Mouse (Mus musculus) heart, embryonic 11.5 days (tissue): ENCODE data around the gene Rad9b. TPM values are rescaled to one million over a fixed set of nuclear protein-coding genes. Genes with fewer than 3 reads are reported as not detected.
A peak's percentile ranks its signal among the peaks of the same experiment; 100 is the strongest.

Source experiments
- ATAC-seq: fragments of 200-750 bp; cut with Nextera tagmentation; replicated peaks from 2 replicates; pipeline ENCODE4 v1.8.0; 2017; ENCODE audit warnings: moderate library complexity; ENCODE audit not compliant: insufficient number of reproducible peaks, low FRiP score, low TSS enrichment
- H3K27ac ChIP-seq: fragments of 300-500 bp; sonication (generic); 2 replicates; pipeline ENCODE4 v1.5.1; 2014; ENCODE audit warnings: mild to moderate bottlenecking, low read depth, low read length
- H3K27me3 ChIP-seq: fragments of 300-500 bp; sonication (generic); 2 replicates; pipeline ENCODE4 v1.6.1; 2014; ENCODE audit warnings: mild to moderate bottlenecking, low read length, mixed read lengths; ENCODE audit not compliant: control insufficient read depth, insufficient read depth
- H3K36me3 ChIP-seq: fragments of 300-500 bp; sonication (generic); 2 replicates; pipeline ENCODE4 v1.6.1; 2014; ENCODE audit warnings: mild to moderate bottlenecking, low read length, moderate library complexity, mixed read lengths; ENCODE audit not compliant: control insufficient read depth, insufficient read depth
- H3K4me1 ChIP-seq: fragments of 300-500 bp; sonication (generic); 2 replicates; pipeline ENCODE4 v1.6.1; 2014; ENCODE audit warnings: low read length; ENCODE audit not compliant: control insufficient read depth, insufficient read depth
- H3K4me2 ChIP-seq: fragments of 300-500 bp; sonication (generic); 2 replicates; pipeline ENCODE4 v1.6.1; 2014; ENCODE audit warnings: mild to moderate bottlenecking, moderate library complexity
- H3K4me3 ChIP-seq: fragments of 300-500 bp; sonication (generic); 2 replicates; pipeline ENCODE4 v1.5.1; 2014; ENCODE audit warnings: low read depth, low read length
- H3K9ac ChIP-seq: fragments of 300-500 bp; sonication (generic); 2 replicates; pipeline ENCODE4 v1.6.1; 2014; ENCODE audit warnings: mild to moderate bottlenecking, low read depth, low read length, moderate library complexity
- H3K9me3 ChIP-seq: fragments of 300-500 bp; sonication (generic); replicated peaks from 2 replicates; pipeline ENCODE4 v1.6.1; 2016; ENCODE audit warnings: low read length; ENCODE audit not compliant: control insufficient read depth
- WGBS: fragments of 180-500 bp; shearing (Covaris S2); extraction: QIAGEN DNeasy Blood & Tissue Kit; methylation state at CpG from one replicate; pipeline ENCODE4 v1.1.7; 2014; ENCODE audit not compliant: insufficient replicate concordance; 5-methylcytosine and 5-hydroxymethylcytosine counted together
- polyA plus RNA-seq: library from polyadenylated mRNA; unstranded; fragments of >200 nt; fragmentation: Nextera tagmentation; extraction: Ambion mirVana; gene quantifications from 2 replicates; pipeline ENCODE4 v1.2.1, GENCODE M21; 2014

The Rad9b gene
- polyA plus RNA-seq, 1 experiment from 2014 or later, result 5.0 TPM

DNA sequence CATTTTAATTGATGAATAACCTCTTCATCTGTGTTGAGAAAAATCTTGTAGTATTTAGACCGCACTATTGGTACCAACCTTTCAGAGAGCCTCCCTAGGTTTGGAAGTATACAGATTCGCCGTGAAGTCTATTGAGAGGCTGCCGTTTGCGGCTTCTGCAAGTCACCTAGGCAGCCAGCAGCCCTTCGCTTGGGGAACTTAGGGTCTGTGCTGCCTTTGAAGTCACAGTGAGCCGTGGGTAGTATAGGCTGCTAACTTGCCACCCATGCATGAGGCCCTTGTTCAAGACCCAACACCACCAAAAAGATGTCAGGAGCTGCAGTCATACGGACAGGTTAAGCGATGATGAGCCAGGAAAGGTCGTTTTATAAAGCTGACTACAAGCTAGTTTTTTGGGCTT is 67.8 kb downstream of the Rad9b start:
- ATAC-seq, result no peak
- H3K27me3 ChIP-seq, result no peaks in the 10 kb centered on the region
- H3K4me2 ChIP-seq, result peak overlapping the region; percentile 98
- WGBS, result 84% methylated on average over 10 of the region's 10 CpGs
- H3K36me3 ChIP-seq, result no peaks in the 10 kb centered on the region
- no peak overlapping the region for H3K27ac ChIP-seq
- H3K4me1 ChIP-seq, result peaks cover 21% of the 10 kb centered on the region
- no peak overlapping the region for H3K9ac ChIP-seq
- H3K9me3 ChIP-seq, result no peaks in the 10 kb centered on the region
- H3K4me3 ChIP-seq, result peak overlapping the region; percentile 99

DNA sequence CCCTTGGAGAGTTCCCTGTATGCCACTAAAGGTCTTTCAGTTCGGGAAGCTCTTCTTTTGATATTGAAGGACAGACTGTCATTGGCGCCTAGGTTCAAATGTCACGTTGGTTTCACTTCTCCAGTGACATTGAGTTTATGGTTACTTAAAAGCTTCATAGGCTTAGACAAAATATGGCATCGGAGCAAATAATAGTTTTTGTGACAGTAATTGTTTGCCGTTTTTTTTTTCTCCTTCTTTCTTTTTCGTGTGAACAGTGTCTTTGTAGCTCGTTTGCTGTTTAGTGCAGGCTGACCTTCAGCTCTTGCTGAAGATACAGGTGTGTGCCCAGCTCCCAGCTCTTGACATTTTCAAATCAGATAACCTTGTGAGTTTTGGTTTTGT is 68.3 kb downstream of the Rad9b start:
- peak overlapping the region; percentile 93 for H3K9ac ChIP-seq
- peak overlapping the region; percentile 98 for H3K4me2 ChIP-seq
- H3K36me3 ChIP-seq, result no peaks in the 10 kb centered on the region
- peak overlapping the region; percentile 71; the same call in 1 of the 2 replicates for H3K27ac ChIP-seq
- H3K27me3 ChIP-seq, result no peaks in the 10 kb centered on the region
- H3K9me3 ChIP-seq, result no peaks in the 10 kb centered on the region
- peaks cover 19% of the 10 kb centered on the region for H3K4me1 ChIP-seq
- ATAC-seq, result no peak
- H3K4me3 ChIP-seq, result peak overlapping the region; percentile 99
- 50% methylated on average over 7 of the region's 7 CpGs for WGBS

- ATAC-seq, result peak; percentile 48; the same call in 1 of the 2 replicates
- WGBS, result 1% methylated on average over 34 of the region's 34 CpGs
- peak overlapping the region; percentile 99 for H3K4me3 ChIP-seq
Measured at GRCm38 (mm10) chr5:122285029-122285766, 68.8 kb downstream of the Rad9b start.

GRCm38 (mm10) chr5:122284183-122285028 is 69.6 kb downstream of the Rad9b start, which contains the start of gene Pptc7:
Gene Pptc7 (plus strand): TSS chr5:122284365.
- peak; percentile 94 for ATAC-seq
- H3K9me3 ChIP-seq, result no peaks in the 10 kb centered on the region
- peaks cover 30% of the 10 kb centered on the region for H3K4me1 ChIP-seq
- peak within 1 kb of the TSS; percentile 98 for H3K4me2 ChIP-seq
- no peaks in the 10 kb centered on the region for H3K27me3 ChIP-seq
- peak within 1 kb of the TSS; percentile 93 for H3K9ac ChIP-seq
- WGBS, result under 1% methylated on average over 83 of the region's 114 CpGs
- H3K36me3 ChIP-seq, result no peaks in the 10 kb centered on the region
- peak within 1 kb of the TSS; percentile 99 for H3K4me3 ChIP-seq
- H3K27ac ChIP-seq, result peak within 1 kb of the TSS; percentile 71

More at GRCm38 (mm10) chr5:122285029-122285766, 68.8 kb downstream of the Rad9b start:
- no peaks in the 10 kb centered on the region for H3K36me3 ChIP-seq
- H3K27me3 ChIP-seq, result no peaks in the 10 kb centered on the region
- H3K4me2 ChIP-seq, result peak overlapping the region; percentile 98
- no peaks in the 10 kb centered on the region for H3K9me3 ChIP-seq
- peak overlapping the region; percentile 93 for H3K9ac ChIP-seq
- peak overlapping the region; percentile 71 for H3K27ac ChIP-seq
- peaks cover 25% of the 10 kb centered on the region for H3K4me1 ChIP-seq

DNA sequence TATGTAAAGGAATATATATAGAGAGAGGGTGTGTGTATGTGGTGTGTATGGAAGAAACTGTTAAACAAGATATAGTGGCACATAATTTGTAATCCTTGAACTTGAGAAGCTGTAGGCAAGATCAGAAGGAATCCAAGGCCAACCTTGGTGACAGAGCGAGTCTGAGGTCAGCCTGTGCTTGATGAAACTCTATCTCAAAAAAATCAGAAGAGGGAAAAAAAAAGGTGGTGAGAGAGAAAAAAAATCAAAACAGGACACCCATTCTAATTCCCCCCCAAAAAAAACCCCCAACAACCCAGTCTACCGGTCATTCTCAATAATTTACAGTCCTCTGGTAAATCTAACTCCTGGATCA is 70.2 kb downstream of the Rad9b start:
- H3K27me3 ChIP-seq, result no peaks in the 10 kb centered on the region
- H3K9ac ChIP-seq, result no peak overlapping the region
- no peak for ATAC-seq
- no peaks in the 10 kb centered on the region for H3K9me3 ChIP-seq
- peak overlapping the region; percentile 98 for H3K4me2 ChIP-seq
- H3K27ac ChIP-seq, result no peak overlapping the region
- no peaks in the 10 kb centered on the region for H3K36me3 ChIP-seq
- 26% methylated on average over 2 of the region's 2 CpGs for WGBS
- H3K4me3 ChIP-seq, result peak overlapping the region; percentile 99
- peaks cover 30% of the 10 kb centered on the region for H3K4me1 ChIP-seq

- Histone ChIP-seq H3K9ac (peak overlapping the region; percentile 49), H3K4me2 (peak overlapping the region; percentile 51), H3K4me3 (no peak overlapping the region), H3K4me1 (peaks cover 18% of the 10 kb centered on the region), H3K36me3 (no peaks in the 10 kb centered on the region), H3K27ac (no peak overlapping the region), H3K9me3 (no peaks in the 10 kb centered on the region), H3K27me3 (no peaks in the 10 kb centered on the region)
- no peak for ATAC-seq
- 24% methylated on average over 19 of the region's 19 CpGs for WGBS
Measured at GRCm38 (mm10) chr5:122280827-122281462, 73.1 kb downstream of the Rad9b start.

GRCm38 (mm10) chr5:122280422-122280826 is 73.6 kb downstream of the Rad9b start:
- no peak overlapping the region for H3K27ac ChIP-seq
- peak overlapping the region; percentile 51 for H3K4me2 ChIP-seq
- H3K9me3 ChIP-seq, result no peaks in the 10 kb centered on the region
- no peaks in the 10 kb centered on the region for H3K27me3 ChIP-seq
- no peak for ATAC-seq
- no peak overlapping the region for H3K4me3 ChIP-seq
- H3K36me3 ChIP-seq, result no peaks in the 10 kb centered on the region
- H3K4me1 ChIP-seq, result peaks cover 17% of the 10 kb centered on the region
- H3K9ac ChIP-seq, result peak overlapping the region; percentile 49
- 35% methylated on average over 6 of the region's 6 CpGs for WGBS

DNA sequence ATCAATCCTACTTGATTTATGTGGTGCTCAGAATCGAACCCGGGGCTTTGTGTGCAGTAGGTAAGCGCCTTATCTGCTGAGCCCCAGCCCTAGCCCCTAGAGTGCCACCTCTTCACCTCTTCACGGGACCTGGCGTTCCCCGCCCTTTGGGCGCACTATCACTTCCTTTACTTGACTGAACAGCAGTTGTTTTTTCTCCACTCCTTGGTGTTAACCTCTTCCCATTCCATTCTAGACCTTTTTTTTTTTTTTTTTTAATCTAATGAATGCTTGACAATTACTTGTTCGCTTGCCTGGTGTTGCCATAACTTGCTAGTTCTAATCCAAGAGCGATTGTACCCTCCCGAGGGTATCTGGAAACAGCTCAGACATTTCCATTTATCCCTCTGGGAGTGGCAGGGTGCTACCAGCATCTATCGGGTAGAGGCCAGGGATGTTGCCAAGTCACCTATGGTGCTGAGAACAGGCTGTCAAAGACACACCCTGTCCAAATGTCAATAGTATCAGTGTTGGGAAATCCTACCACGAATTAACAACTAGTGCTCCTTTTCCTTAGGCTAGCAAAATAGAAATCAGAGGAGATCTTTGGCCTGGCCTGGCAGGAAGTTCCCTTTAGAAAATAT is 74.1 kb downstream of the Rad9b start:
- Histone ChIP-seq H3K27ac (no peak overlapping the region), H3K4me1 (peaks cover 17% of the 10 kb centered on the region), H3K9ac (no peak overlapping the region), H3K9me3 (no peaks in the 10 kb centered on the region), H3K27me3 (no peaks in the 10 kb centered on the region), H3K4me2 (no peak overlapping the region), H3K36me3 (no peaks in the 10 kb centered on the region), H3K4me3 (no peak overlapping the region)
- WGBS, result 70% methylated on average over 12 of the region's 12 CpGs
- no peak for ATAC-seq
